Mouse (Mus musculus) lung, postnatal 0 days (tissue): ENCODE data around the gene Natd1. TPM values are rescaled to one million over a fixed set of nuclear protein-coding genes. Genes with fewer than 3 reads are reported as not detected.

Experiments used
- ATAC-seq: fragments of 200-750 bp; cut with Nextera tagmentation; 2 replicates; pipeline ENCODE4 v1.8.0; 2017; ENCODE audit warnings: moderate library complexity
- DNase-seq: peaks from one replicate; pipeline ENCODE4 v3.0.0-alpha.2; 2016; ENCODE audit warnings: low spot score
- H3K27ac ChIP-seq: fragments of 300-500 bp; sonication (generic); 2 replicates; pipeline ENCODE4 v1.5.1; 2014; ENCODE audit warnings: antibody characterized with exemption, mild to moderate bottlenecking, low read length, mixed read lengths
- H3K27me3 ChIP-seq: fragments of 300-500 bp; sonication (generic); replicated peaks from 2 replicates; pipeline ENCODE4 v1.6.1; 2014; ENCODE audit warnings: low read length, mixed read lengths; ENCODE audit not compliant: insufficient read depth
- H3K36me3 ChIP-seq: fragments of 300-500 bp; sonication (generic); 2 replicates; pipeline ENCODE4 v1.6.1; 2014; ENCODE audit warnings: low read length, mixed read lengths; ENCODE audit not compliant: insufficient read depth
- H3K4me1 ChIP-seq: fragments of 300-500 bp; sonication (generic); 2 replicates; pipeline ENCODE4 v1.6.1; 2014; ENCODE audit warnings: antibody characterized with exemption, low read depth, low read length, mixed read lengths; ENCODE audit not compliant: insufficient read depth
- H3K4me2 ChIP-seq: fragments of 300-500 bp; sonication (generic); replicated peaks from 2 replicates; pipeline ENCODE4 v1.6.1; 2014; ENCODE audit warnings: low read depth, mild to moderate bottlenecking, low read length, moderate library complexity, mixed read lengths
- H3K4me3 ChIP-seq: fragments of 300-500 bp; sonication (generic); 2 replicates; pipeline ENCODE4 v1.5.1; 2014; ENCODE audit warnings: low read depth, low read length
- H3K9ac ChIP-seq: fragments of 300-500 bp; sonication (generic); replicated peaks from 2 replicates; pipeline ENCODE4 v1.6.1; 2014; ENCODE audit warnings: low read depth, mild to moderate bottlenecking
- H3K9me3 ChIP-seq: fragments of 300-500 bp; sonication (generic); 2 replicates; pipeline ENCODE4 v1.6.1; 2016; ENCODE audit warnings: low read length, mixed read lengths
- CTCF ChIP-seq: IDR thresholded peaks from 2 replicates; pipeline ENCODE4 v1.5.1; 2016; ENCODE audit warnings: antibody characterized with exemption, mild to moderate bottlenecking
- EP300 ChIP-seq: IDR thresholded peaks from 2 replicates; pipeline ENCODE4 v1.6.1; 2016; ENCODE audit warnings: antibody characterized with exemption, mild to moderate bottlenecking, control low read depth
- WGBS: fragments of 180-500 bp; shearing (Covaris S2); extraction: QIAGEN DNeasy Blood & Tissue Kit; methylation state at CpG from one replicate; pipeline ENCODE4 v1.1.7; 2014; 5-methylcytosine and 5-hydroxymethylcytosine counted together
- polyA plus RNA-seq: library from polyadenylated mRNA; unstranded; fragments of >200 nt; fragmentation: Nextera tagmentation; extraction: Ambion mirVana; gene quantifications from 2 replicates; pipeline ENCODE4 v1.2.1, GENCODE M21; 2015

Natd1 gene
- polyA plus RNA-seq, 1 experiment from 2014 or later: 17.0 TPM

- no peak for TF ChIP-seq CTCF
- no peak for TF ChIP-seq EP300
- ATAC-seq (no peak), DNase-seq (no peak)
- Histone ChIP-seq H3K9me3 (no peaks in the 10 kb centered on the region), H3K36me3 (no peaks in the 10 kb centered on the region), H3K4me1 (no peaks in the 10 kb centered on the region), H3K4me2 (no peak overlapping the region), H3K9ac (no peak overlapping the region), H3K27me3 (no peaks in the 10 kb centered on the region), H3K27ac (no peak overlapping the region), H3K4me3 (no peak overlapping the region)
- 73% methylated on average over 2 of the region's 2 CpGs for WGBS
Observed at GRCm38 (mm10) chr11:60920021-60920420, 5.5 kb upstream of the Natd1 start.

DNA sequence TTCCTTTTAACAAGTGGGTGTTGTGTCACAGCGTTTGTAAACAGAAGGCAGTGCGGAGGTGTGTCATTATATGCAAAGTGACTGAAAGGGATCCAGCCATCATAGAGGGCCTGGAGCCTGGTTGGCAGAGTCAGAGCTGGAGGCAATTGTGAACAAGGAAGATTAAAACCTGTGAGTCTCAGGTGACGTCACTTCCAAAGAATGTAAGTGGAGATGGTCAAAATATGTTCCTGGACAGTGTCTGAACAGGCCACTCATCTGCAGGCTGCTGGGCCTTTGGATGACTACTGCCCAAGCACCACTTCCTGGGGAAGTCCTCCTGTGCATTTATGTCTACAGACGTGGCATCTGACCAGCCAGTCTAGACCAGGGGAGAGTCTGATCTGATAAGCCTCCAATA is 651 bp upstream of the Natd1 start:
- H3K4me2 ChIP-seq: no peak overlapping the region
- H3K4me1 ChIP-seq: peaks cover 13% of the 10 kb centered on the region
- no peak overlapping the region for H3K4me3 ChIP-seq
- TF ChIP-seq CTCF: no peak
- TF ChIP-seq EP300: no peak
- DNase-seq: peak; percentile 44
- H3K36me3 ChIP-seq: no peaks in the 10 kb centered on the region
- no peak overlapping the region for H3K27ac ChIP-seq
- H3K9me3 ChIP-seq: no peaks in the 10 kb centered on the region
- no peak overlapping the region for H3K9ac ChIP-seq
- WGBS: 52% methylated on average over 4 of the region's 4 CpGs
- no peak for ATAC-seq
- no peaks in the 10 kb centered on the region for H3K27me3 ChIP-seq

DNA sequence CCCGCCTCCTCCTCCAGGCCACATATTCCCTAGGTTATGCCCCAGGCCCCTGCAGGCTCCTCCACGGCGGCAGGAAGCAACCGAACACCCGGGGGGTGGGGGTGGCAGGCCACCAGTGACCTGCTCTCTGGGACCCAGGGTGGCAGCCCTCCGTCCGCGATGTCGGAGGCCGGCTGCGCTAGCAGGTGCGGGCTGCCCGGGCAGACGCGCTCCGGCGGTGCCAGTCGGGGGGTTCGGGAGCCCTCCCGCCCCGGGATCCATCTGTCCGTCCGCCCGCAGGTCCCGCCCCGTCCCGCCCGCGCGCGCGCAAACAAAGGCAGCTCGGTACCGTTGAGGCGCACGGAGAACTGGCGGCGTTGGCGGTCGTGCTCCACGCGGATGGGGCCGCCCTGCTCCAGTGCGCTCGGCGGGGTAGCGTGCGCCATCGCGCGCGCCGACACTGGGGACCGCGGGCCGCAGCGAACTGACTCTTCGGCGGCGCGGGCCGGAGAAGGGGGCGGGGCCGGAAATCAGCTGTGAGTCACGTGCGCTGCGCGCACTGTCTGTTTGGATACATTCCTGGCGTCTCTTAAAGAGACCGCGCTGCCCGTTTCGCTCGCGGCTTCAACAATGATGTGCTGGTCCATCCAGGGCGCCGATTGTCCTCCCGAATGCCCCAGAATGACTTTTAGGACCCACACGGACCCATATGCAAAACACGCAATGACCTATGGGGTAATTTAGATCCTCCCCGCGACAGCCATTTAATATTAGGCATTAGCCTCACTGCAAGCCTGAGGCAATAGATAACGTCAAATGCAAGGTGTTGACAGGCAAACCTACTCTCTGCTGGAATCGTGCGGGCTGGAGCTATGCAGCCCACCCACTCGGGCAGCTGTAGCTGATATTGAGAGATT is 1.0 kb downstream of the Natd1 start:
- H3K27me3 ChIP-seq: no peaks in the 10 kb centered on the region
- no peak for TF ChIP-seq CTCF
- TF ChIP-seq EP300: no peak
- H3K27ac ChIP-seq: peak overlapping the region; percentile 72
- DNase-seq: peak; percentile 96
- WGBS: 1% methylated on average over 81 of the region's 86 CpGs
- H3K4me3 ChIP-seq: peak overlapping the region; percentile 76
- peak overlapping the region; percentile 68 for H3K9ac ChIP-seq
- H3K9me3 ChIP-seq: no peaks in the 10 kb centered on the region
- ATAC-seq: peak; percentile 93
- H3K4me2 ChIP-seq: peak overlapping the region; percentile 89
- H3K36me3 ChIP-seq: no peaks in the 10 kb centered on the region
- H3K4me1 ChIP-seq: peaks cover 13% of the 10 kb centered on the region

- H3K4me3 ChIP-seq: peak overlapping the region; percentile 76
- ATAC-seq (no peak), DNase-seq (peak; percentile 30)
- no peaks in the 10 kb centered on the region for H3K36me3 ChIP-seq
- 13% methylated on average over 7 of the region's 7 CpGs for WGBS
- peaks cover 13% of the 10 kb centered on the region for H3K4me1 ChIP-seq
- H3K27me3 ChIP-seq: no peaks in the 10 kb centered on the region
- TF ChIP-seq CTCF (no peak), EP300 (no peak)
- peak overlapping the region; percentile 68; the same call in 1 of the 2 replicates for H3K9ac ChIP-seq
- H3K27ac ChIP-seq: no peak overlapping the region
- peak overlapping the region; percentile 89 for H3K4me2 ChIP-seq
- no peaks in the 10 kb centered on the region for H3K9me3 ChIP-seq
Observed at GRCm38 (mm10) chr11:60912525-60912973, 2.0 kb downstream of the Natd1 start.

- H3K9me3 ChIP-seq: no peaks in the 10 kb centered on the region
Observed at GRCm38 (mm10) chr11:60909626-60910025, 4.9 kb downstream of the Natd1 start.

DNA sequence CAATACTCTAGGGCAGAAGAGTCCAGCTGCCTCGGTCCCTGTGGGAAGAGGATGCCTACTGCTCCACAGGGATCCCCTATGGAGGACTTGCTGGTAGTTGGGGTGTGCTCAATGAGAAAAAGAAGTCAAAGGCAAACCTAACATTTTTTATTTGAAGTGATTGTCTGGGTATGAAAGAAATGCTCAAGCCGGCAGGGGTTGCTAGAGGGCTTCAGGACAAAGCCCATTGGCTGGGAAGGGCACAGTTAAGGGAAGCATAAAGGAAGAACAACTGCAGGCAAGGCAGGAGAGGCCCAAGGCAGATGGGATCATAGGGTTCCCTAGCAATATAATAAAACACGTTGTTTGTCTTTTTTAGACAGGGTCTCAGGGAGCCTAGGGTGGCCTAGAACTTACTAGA is 6.5 kb downstream of the Natd1 start:
- Histone ChIP-seq H3K36me3 (peaks cover 13% of the 10 kb centered on the region), H3K4me1 (peaks cover 13% of the 10 kb centered on the region), H3K27me3 (no peaks in the 10 kb centered on the region), H3K4me2 (no peak overlapping the region), H3K27ac (no peak overlapping the region), H3K4me3 (no peak overlapping the region), H3K9ac (no peak overlapping the region), H3K9me3 (no peaks in the 10 kb centered on the region)
- DNase-seq (no peak), ATAC-seq (no peak)
- TF ChIP-seq EP300: no peak
- peak; percentile 44 for TF ChIP-seq CTCF
- 69% methylated on average over 3 of the region's 3 CpGs for WGBS

More at GRCm38 (mm10) chr11:60909626-60910025, 4.9 kb downstream of the Natd1 start:
- Histone ChIP-seq H3K9ac (no peak overlapping the region), H3K4me1 (peaks cover 13% of the 10 kb centered on the region), H3K27ac (no peak overlapping the region), H3K4me3 (no peak overlapping the region), H3K36me3 (peaks cover 9% of the 10 kb centered on the region; the same call in 1 of the 2 replicates), H3K27me3 (no peaks in the 10 kb centered on the region), H3K4me2 (no peak overlapping the region)
- 60% methylated on average over 1 of the region's 1 CpGs for WGBS
- peak; percentile 59 for DNase-seq
- TF ChIP-seq CTCF (no peak), EP300 (no peak)
- ATAC-seq: no peak
